Mouse (Mus musculus) thymus, postnatal 10 days (tissue): ENCODE measurements around the gene Neurl2.
A peak's percentile ranks its signal among the peaks of the same experiment; 100 is the strongest.
"Not testable (repeated sequence)": the region's sequence is repeated elsewhere in the genome, so short reads cannot be mapped to it uniquely, and the experiment has no call there.

Experiments
- DNase-seq, 2 experiments: peaks; one replicate each; pipeline ENCODE4 v3.0.0; 2021; ENCODE audit warnings: low spot score in 2 of 2

Gene Neurl2

GRCm38 (mm10) chr2:164833314-164833959 is at the start of gene Neurl2:
Gene Neurl2, minus strand, starts transcription at chr2:164833456.
- peak; percentile 72 to 75 for DNase-seq

- no peak for DNase-seq
Observed at GRCm38 (mm10) chr2:164882619-164883018, 49.4 kb upstream of the Neurl2 start.

- peak; percentile 93 to 95 for DNase-seq
Observed at GRCm38 (mm10) chr2:164879568-164880277, 46.5 kb upstream of the Neurl2 start.

GRCm38 (mm10) chr2:164879228-164879567 is 45.9 kb upstream of the Neurl2 start, which contains the start of gene Pcif1:
Gene Pcif1, plus strand, starts transcription at chr2:164879304.
- DNase-seq = peak; percentile 93 to 97

- DNase-seq = peak; percentile 43 to 58
Observed at GRCm38 (mm10) chr2:164878509-164879227, 45.4 kb upstream of the Neurl2 start.

GRCm38 (mm10) chr2:164877376-164878215 is 44.3 kb upstream of the Neurl2 start:
- not testable (repeated sequence) for DNase-seq

GRCm38 (mm10) chr2:164875648-164876047 is 42.4 kb upstream of the Neurl2 start:
- not testable (repeated sequence) for DNase-seq

- no peak for DNase-seq
Observed at GRCm38 (mm10) chr2:164874239-164874769, 41.0 kb upstream of the Neurl2 start.

- DNase-seq = no peak
Observed at GRCm38 (mm10) chr2:164873621-164874020, 40.4 kb upstream of the Neurl2 start.

- DNase-seq = no peak
Observed at GRCm38 (mm10) chr2:164871602-164872303, 38.5 kb upstream of the Neurl2 start.

- DNase-seq = no peak
Observed at GRCm38 (mm10) chr2:164868491-164868890, 35.2 kb upstream of the Neurl2 start.

- no peak for DNase-seq
Observed at GRCm38 (mm10) chr2:164867566-164867965, 34.3 kb upstream of the Neurl2 start.

GRCm38 (mm10) chr2:164866741-164867551 is 33.7 kb upstream of the Neurl2 start:
- no peak for DNase-seq

- no peak for DNase-seq
Observed at GRCm38 (mm10) chr2:164864593-164864992, 31.3 kb upstream of the Neurl2 start.

GRCm38 (mm10) chr2:164863411-164863810 is 30.2 kb upstream of the Neurl2 start:
- DNase-seq = not testable (repeated sequence)

GRCm38 (mm10) chr2:164862179-164862861 is 29.1 kb upstream of the Neurl2 start:
- no peak for DNase-seq

GRCm38 (mm10) chr2:164861094-164861493 is 27.8 kb upstream of the Neurl2 start:
- no peak for DNase-seq

- DNase-seq = no peak
Observed at GRCm38 (mm10) chr2:164859640-164860432, 26.6 kb upstream of the Neurl2 start.
